Mouse (Mus musculus) ES-E14 (cell line): Measurements from ENCODE around the gene Gemin7.

Experiments used
- CHD2 ChIP-seq: IDR thresholded peaks from 2 replicates; pipeline ENCODE4 v1.6.1; 2014; ENCODE audit warnings: mild to moderate bottlenecking, low read depth, low read length, inconsistent platforms
- HCFC1 ChIP-seq: IDR thresholded peaks from 2 replicates; pipeline ENCODE4 v1.6.1; 2012; ENCODE audit warnings: low read length, inconsistent platforms, borderline replicate concordance; ENCODE audit not compliant: insufficient read depth

- TF ChIP-seq CHD2 (no peak), HCFC1 (no peak)
These were observed 25.0 kb downstream of the Gemin7 start for GRCm38 (mm10) chr7:19552443-19552842.
